Mouse (Mus musculus) liver, embryonic 11.5 days (tissue): Measurements from ENCODE around the gene Farp1. TPM values are rescaled to one million over a fixed set of nuclear protein-coding genes. Genes with fewer than 3 reads are reported as not detected.

Experiments used
- ATAC-seq: fragments of 200-750 bp; cut with Nextera tagmentation; replicated peaks from 2 replicates; pipeline ENCODE4 v1.8.0; 2017; ENCODE audit warnings: moderate number of reproducible peaks, mild to moderate bottlenecking, moderate TSS enrichment, moderate library complexity; ENCODE audit not compliant: low FRiP score
- DNase-seq: peaks from one replicate; pipeline ENCODE4 v3.0.0-alpha.2; 2017; ENCODE audit warnings: low spot score
- H3K27ac ChIP-seq: fragments of 300-500 bp; sonication (generic); 2 replicates; pipeline ENCODE4 v1.5.1; 2014; ENCODE audit warnings: mild to moderate bottlenecking, low read depth, low read length, control low read depth
- H3K27me3 ChIP-seq: fragments of 300-500 bp; sonication (generic); replicated peaks from 2 replicates; pipeline ENCODE4 v1.6.1; 2014; ENCODE audit warnings: low read length, mixed read lengths; ENCODE audit not compliant: control insufficient read depth, insufficient read depth
- H3K36me3 ChIP-seq: fragments of 300-500 bp; sonication (generic); 2 replicates; pipeline ENCODE4 v1.6.1; 2014; ENCODE audit warnings: mild to moderate bottlenecking, low read length, moderate library complexity, mixed read lengths; ENCODE audit not compliant: control insufficient read depth, insufficient read depth
- H3K4me1 ChIP-seq: fragments of 300-500 bp; sonication (generic); replicated peaks from 2 replicates; pipeline ENCODE4 v1.6.1; 2014; ENCODE audit warnings: low read length, mixed read lengths; ENCODE audit not compliant: control insufficient read depth, insufficient read depth
- H3K4me2 ChIP-seq: fragments of 300-500 bp; sonication (generic); 2 replicates; pipeline ENCODE4 v1.6.1; 2014; ENCODE audit warnings: mild to moderate bottlenecking, control low read depth, moderate library complexity
- H3K4me3 ChIP-seq: fragments of 300-500 bp; sonication (generic); 2 replicates; pipeline ENCODE4 v1.5.1; 2014; ENCODE audit warnings: low read depth, low read length, control low read depth
- H3K9ac ChIP-seq: fragments of 300-500 bp; sonication (generic); 2 replicates; pipeline ENCODE4 v1.6.1; 2014; ENCODE audit warnings: low read depth, low read length, control low read depth
- H3K9me3 ChIP-seq: fragments of 300-500 bp; sonication (generic); 2 replicates; pipeline ENCODE4 v1.6.1; 2016; ENCODE audit warnings: low read length, inconsistent platforms, mixed read lengths; ENCODE audit not compliant: control insufficient read depth
- WGBS: fragments of 180-500 bp; shearing (Covaris S2); extraction: QIAGEN DNeasy Blood & Tissue Kit; methylation state at CpG from one replicate; pipeline ENCODE4 v1.1.7; 2014; 5-methylcytosine and 5-hydroxymethylcytosine counted together
- polyA plus RNA-seq: library from polyadenylated mRNA; unstranded; fragments of >200 nt; fragmentation: Nextera tagmentation; extraction: Ambion mirVana; gene quantifications from 2 replicates; pipeline ENCODE4 v1.2.1, GENCODE M21; 2014

Farp1 gene
- polyA plus RNA-seq, 1 experiment from 2014 or later = 17.6 TPM

DNA sequence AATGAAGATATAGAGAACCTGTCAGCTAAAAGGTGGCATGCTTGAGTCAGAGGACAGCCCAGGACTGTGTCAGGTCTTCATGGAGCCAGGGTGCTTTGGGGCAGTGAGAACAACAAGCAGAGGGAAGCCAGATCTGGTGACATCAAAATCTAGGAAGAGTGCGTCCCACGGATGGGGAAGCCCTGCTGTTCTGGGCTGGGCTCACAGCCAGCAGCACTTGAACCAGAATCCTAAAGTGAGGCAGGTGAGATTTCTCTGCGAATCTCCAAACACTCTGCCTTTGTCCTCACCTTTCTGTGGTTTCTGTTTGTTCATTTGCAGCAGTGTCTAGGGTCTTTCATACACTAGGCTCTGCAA lies 173.1 kb downstream of the Farp1 start:
- Histone ChIP-seq H3K4me3 (no peak overlapping the region), H3K36me3 (no peaks in the 10 kb centered on the region), H3K4me2 (no peak overlapping the region), H3K4me1 (no peaks in the 10 kb centered on the region), H3K27ac (no peak overlapping the region), H3K27me3 (no peaks in the 10 kb centered on the region), H3K9ac (no peak overlapping the region), H3K9me3 (no peaks in the 10 kb centered on the region)
- no peak for ATAC-seq
- no peak for DNase-seq
- 77% methylated on average over 3 of the region's 3 CpGs for WGBS

DNA sequence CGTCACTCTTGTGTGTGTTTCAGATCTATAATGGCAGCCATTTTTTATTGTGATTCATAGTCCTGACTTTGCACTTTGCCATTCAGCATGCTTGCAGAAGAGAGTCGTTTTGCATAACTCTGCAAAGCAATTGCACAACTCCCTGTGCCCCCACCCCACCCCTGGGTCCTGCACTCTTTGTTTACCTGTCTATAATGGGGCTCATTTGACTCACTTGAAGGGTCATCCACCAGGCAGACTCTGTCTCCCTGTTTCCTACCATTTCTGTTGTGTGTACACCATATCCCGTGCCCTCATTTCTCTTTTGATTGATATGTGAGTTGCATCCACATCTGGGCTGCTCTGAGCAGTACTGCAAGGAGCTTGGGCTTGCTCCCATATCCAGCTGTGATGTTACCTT lies 175.3 kb downstream of the Farp1 start:
- H3K9me3 ChIP-seq = no peaks in the 10 kb centered on the region
- no peaks in the 10 kb centered on the region for H3K27me3 ChIP-seq
- no peak overlapping the region for H3K9ac ChIP-seq
- peak; percentile 20; the same call in 1 of the 2 replicates for ATAC-seq
- H3K36me3 ChIP-seq = no peaks in the 10 kb centered on the region
- H3K4me3 ChIP-seq = no peak overlapping the region
- no peak overlapping the region for H3K4me2 ChIP-seq
- no peaks in the 10 kb centered on the region for H3K4me1 ChIP-seq
- no peak for DNase-seq
- WGBS = 64% methylated on average over 3 of the region's 3 CpGs
- H3K27ac ChIP-seq = no peak overlapping the region

DNA sequence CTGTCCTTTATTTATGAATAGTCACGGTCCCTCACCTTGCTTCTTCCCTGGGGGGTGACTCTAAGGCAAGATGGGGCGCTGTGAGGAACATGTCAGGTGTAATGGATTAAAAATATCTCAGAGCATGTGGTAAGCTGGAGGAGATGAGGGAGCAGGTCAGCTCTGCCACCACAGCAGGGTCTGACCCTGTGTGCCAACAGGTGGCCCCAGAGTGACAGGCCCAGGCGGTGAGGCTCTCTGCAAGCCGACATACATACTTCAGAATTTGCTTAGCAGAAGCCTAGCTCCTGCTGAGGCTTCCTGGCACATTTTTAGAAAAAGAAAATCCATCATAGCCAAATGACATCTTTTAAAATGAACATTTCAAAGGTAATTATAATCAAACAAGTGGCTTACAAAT lies 178.7 kb downstream of the Farp1 start:
- ATAC-seq (no peak), DNase-seq (no peak)
- Histone ChIP-seq H3K4me3 (no peak overlapping the region), H3K4me1 (no peaks in the 10 kb centered on the region), H3K27me3 (no peaks in the 10 kb centered on the region), H3K4me2 (no peak overlapping the region), H3K9ac (no peak overlapping the region), H3K9me3 (no peaks in the 10 kb centered on the region), H3K36me3 (no peaks in the 10 kb centered on the region), H3K27ac (no peak overlapping the region)
- 81% methylated on average over 4 of the region's 4 CpGs for WGBS

DNA sequence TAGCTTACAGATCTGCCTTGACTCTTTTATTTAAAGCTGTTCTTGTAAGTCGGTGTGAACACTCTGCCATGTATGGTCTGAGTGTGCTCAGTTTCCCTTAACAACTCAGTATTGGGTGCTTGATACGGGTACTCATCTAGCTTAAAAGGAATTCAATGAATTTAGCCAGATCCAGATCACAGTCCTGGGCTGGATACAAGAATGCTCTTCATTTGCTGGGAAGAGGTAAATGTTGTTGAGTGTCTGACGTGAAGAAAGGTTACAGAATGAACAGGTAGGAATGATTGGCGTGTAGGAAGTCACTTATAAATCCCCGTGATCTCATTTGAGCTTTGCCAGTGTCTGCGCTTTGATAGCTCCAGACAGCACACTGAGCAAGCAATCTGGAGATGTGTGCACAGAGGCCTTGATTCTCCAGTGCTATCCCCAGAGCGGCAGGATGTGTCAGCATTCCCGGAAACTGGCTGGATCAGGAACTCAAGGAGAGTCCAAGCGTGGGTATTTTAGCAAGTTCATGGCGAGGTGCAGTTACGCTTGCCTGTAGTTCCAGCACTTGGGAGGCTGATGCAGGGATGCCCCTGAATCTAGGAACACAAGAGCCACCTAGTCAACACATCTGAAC lies 179.7 kb downstream of the Farp1 start:
- H3K9ac ChIP-seq = no peak overlapping the region
- no peak overlapping the region for H3K27ac ChIP-seq
- H3K36me3 ChIP-seq = no peaks in the 10 kb centered on the region
- H3K4me3 ChIP-seq = no peak overlapping the region
- whole genome bisulfite sequencing = 85% methylated on average over 11 of the region's 11 CpGs
- H3K4me1 ChIP-seq = no peaks in the 10 kb centered on the region
- DNase-seq (no peak), ATAC-seq (no peak)
- no peak overlapping the region for H3K4me2 ChIP-seq
- H3K9me3 ChIP-seq = no peaks in the 10 kb centered on the region
- no peaks in the 10 kb centered on the region for H3K27me3 ChIP-seq

DNA sequence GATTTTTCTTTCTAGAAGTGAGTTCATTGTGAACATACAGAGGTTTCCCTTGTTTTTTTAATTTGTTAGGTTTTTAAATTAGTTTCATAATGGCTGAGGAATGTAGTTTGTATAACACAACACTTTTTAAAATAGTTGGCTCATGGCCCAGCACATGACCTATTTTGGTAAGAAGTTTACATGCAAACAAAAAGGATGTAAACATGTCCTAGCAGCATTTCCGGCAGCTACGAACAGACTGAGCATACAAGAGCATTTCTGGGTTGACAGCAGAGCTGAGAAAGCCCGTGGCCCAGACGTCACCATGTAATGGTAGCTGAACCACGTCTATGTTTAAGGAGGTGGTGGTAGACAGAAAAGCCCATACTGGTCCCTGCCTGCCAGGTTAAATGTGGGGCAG lies 180.8 kb downstream of the Farp1 start:
- no peak overlapping the region for H3K9ac ChIP-seq
- no peak overlapping the region for H3K4me3 ChIP-seq
- no peaks in the 10 kb centered on the region for H3K4me1 ChIP-seq
- DNase-seq (no peak), ATAC-seq (no peak)
- 79% methylated on average over 5 of the region's 5 CpGs for WGBS
- no peaks in the 10 kb centered on the region for H3K9me3 ChIP-seq
- no peaks in the 10 kb centered on the region for H3K27me3 ChIP-seq
- no peak overlapping the region for H3K4me2 ChIP-seq
- no peak overlapping the region for H3K27ac ChIP-seq
- H3K36me3 ChIP-seq = no peaks in the 10 kb centered on the region

DNA sequence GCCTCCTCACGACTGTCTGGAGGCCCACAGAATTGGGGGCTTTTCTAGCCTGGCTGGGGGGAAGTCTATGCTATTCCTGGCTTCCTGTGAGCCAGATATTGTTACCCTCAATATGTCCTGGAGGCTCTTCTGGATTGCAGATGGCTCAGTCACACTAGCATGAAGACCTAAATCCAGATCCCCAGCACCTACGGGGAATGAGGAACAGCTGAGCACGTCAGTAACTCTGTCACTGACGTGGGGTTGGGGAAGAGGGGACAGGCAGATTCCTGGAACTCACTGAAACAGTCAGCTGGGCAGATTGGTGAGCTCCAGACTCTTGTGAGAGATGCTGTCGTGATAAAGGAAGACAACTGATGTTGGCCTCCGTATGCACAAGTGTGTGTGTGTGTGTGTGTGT lies 181.7 kb downstream of the Farp1 start:
- no peak overlapping the region for H3K4me3 ChIP-seq
- H3K4me1 ChIP-seq = no peaks in the 10 kb centered on the region
- no peaks in the 10 kb centered on the region for H3K9me3 ChIP-seq
- ATAC-seq (no peak), DNase-seq (no peak)
- no peak overlapping the region for H3K4me2 ChIP-seq
- H3K27ac ChIP-seq = no peak overlapping the region
- no peaks in the 10 kb centered on the region for H3K27me3 ChIP-seq
- no peak overlapping the region for H3K9ac ChIP-seq
- 48% methylated on average over 6 of the region's 6 CpGs for WGBS
- peaks cover 6% of the 10 kb centered on the region; the same call in 1 of the 2 replicates for H3K36me3 ChIP-seq

DNA sequence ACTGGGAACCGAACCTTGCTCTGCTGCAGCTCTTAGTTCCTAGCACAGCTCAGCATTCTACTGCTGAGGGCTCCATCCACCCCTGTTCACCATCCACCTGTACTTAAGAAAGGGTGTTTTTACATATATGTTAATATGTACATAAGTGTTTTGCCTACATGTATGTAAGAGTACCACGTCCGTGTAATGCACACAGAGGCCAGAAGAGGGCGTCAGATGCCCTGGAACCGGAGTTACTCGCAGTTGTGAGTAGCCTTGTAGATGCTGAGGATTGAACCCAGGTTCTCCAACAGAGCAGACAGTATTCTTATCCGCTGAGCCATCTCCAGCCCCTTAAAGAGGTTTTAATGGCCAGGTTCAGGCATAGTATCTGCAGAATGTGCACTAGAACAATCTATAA lies 183.6 kb downstream of the Farp1 start:
- H3K4me3 ChIP-seq = no peak overlapping the region
- no peaks in the 10 kb centered on the region for H3K9me3 ChIP-seq
- H3K27ac ChIP-seq = no peak overlapping the region
- H3K4me2 ChIP-seq = no peak overlapping the region
- H3K4me1 ChIP-seq = no peaks in the 10 kb centered on the region
- no peak overlapping the region for H3K9ac ChIP-seq
- DNase-seq (no peak), ATAC-seq (no peak)
- 69% methylated on average over 7 of the region's 7 CpGs for WGBS
- H3K36me3 ChIP-seq = peaks cover 8% of the 10 kb centered on the region; the same call in 1 of the 2 replicates
- no peaks in the 10 kb centered on the region for H3K27me3 ChIP-seq

DNA sequence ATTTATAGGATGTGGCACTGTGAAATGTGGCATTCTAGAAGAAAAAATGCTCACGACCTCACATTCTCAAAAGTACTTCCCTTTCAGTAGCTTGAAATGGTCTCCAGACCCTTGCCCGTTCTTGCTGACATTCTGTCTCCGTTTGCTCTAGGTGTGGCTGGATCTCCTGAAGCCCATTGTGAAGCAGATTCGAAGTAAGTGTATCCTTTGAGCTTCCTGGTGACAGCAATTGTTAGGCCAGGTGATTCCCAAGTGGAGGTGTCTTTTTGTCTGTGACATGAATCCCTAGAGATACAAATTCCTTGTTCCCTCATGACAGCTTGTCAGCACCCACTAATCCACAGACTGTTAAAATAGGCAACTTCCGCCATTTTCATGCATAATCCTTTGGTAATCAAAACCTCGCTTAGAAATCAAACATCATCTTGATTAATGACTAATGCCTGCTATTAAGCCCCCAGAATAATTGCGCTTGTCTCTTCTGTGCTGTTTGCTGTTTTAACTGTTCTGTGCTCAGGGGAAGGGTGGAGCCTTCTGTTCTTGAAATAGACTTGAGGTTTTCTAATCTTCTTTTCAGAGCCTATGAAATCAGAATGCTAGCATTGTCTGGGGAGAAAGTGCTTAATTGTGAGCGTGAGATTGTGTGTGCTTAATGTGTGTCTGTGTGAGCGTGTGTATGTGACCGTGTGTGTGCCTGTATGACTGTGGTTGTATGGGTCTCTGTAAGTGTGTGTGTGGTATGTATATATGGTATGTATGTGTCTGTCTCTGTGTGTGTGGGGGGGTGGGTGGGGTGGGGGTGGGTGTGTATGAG lies 184.4 kb downstream of the Farp1 start:
- H3K36me3 ChIP-seq = peaks cover 8% of the 10 kb centered on the region; the same call in 1 of the 2 replicates
- no peak overlapping the region for H3K9ac ChIP-seq
- ATAC-seq = no peak
- H3K4me2 ChIP-seq = no peak overlapping the region
- no peak overlapping the region for H3K4me3 ChIP-seq
- WGBS = 75% methylated on average over 10 of the region's 10 CpGs
- no peaks in the 10 kb centered on the region for H3K4me1 ChIP-seq
- no peak for DNase-seq
- no peaks in the 10 kb centered on the region for H3K27me3 ChIP-seq
- H3K9me3 ChIP-seq = no peaks in the 10 kb centered on the region
- H3K27ac ChIP-seq = no peak overlapping the region

DNA sequence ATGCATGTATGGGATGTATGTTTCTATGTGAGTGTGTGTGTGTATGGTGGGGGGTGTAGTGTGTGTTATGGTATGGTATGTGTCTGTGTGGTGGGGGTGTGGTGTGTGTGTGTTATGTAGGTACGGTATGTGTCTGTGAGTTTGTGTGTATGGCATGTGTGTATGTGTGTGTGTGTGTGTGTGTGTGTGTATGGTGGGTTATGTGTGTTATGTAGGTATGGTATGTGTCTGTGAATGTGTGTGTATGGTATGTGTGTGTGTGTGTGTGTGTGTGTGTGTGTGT lies 185.0 kb downstream of the Farp1 start:
- no peaks in the 10 kb centered on the region for H3K27me3 ChIP-seq
- DNase-seq (no peak), ATAC-seq (no peak)
- no peaks in the 10 kb centered on the region for H3K9me3 ChIP-seq
- 91% methylated on average over 1 of the region's 1 CpGs for WGBS
- H3K9ac ChIP-seq = no peak overlapping the region
- H3K36me3 ChIP-seq = peaks cover 8% of the 10 kb centered on the region; the same call in 1 of the 2 replicates
- no peaks in the 10 kb centered on the region for H3K4me1 ChIP-seq
- H3K4me2 ChIP-seq = no peak overlapping the region
- H3K4me3 ChIP-seq = no peak overlapping the region
- H3K27ac ChIP-seq = no peak overlapping the region
